Comparison of ENCODE assay signal across 8 mouse cellular contexts in the genomic region with DNA sequence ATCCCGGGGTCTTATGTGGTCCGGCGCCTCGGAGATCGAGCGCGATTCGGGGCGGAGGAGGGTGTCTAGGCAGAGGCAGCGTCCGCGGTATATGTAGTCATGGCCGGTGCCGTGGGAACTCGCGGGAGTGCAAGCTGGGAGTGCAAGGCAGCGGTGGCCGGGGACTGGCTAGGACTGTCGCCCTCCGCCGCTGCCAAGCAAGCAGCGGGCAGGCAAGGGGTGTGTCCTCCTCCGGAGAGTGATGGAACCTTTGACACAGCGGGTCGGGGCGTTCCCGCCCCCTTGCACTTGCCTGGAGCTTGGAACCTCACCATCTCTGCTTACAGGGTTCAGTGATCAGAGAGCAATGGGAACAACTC. TPM values are rescaled to one million over a fixed set of nuclear protein-coding genes. Genes with fewer than 3 reads are reported as not detected.
DNase-seq lines count a peak whose midpoint lies in the region; ATAC-seq and TF ChIP-seq lines count a peak whose summit lies in the region.

No protein-coding gene starts in this region.

- peak overlapping the region; percentile 80 for H3K4me2 ChIP-seq in heart, embryonic 13.5 days
- H3K4me2 ChIP-seq in embryonic facial prominence, embryonic 15.5 days (replicated peaks): peak overlapping the region; percentile 62
- H3K4me2 ChIP-seq in intestine, embryonic 16.5 days (ENCODE audit: low read depth, low read length): peak overlapping the region; percentile 56
- H3K4me2 ChIP-seq in liver, postnatal 0 days (ENCODE audit: low read depth, low read length): peak overlapping the region; percentile 84
- peak overlapping the region; percentile 74 for H3K4me2 ChIP-seq in stomach, embryonic 14.5 days (replicated peaks; ENCODE audit: low read depth, low read length)

- no peak for TF ChIP-seq CTCF in G1E (IDR thresholded peaks at IDR 0.05; ENCODE audit: low read depth, low read length)
- no peak for TF ChIP-seq CTCF in liver, postnatal 0 days (IDR thresholded peaks at IDR 0.05; ENCODE audit: low read depth)

- no peak for TF ChIP-seq EP300 in liver, postnatal 0 days (IDR thresholded peaks at IDR 0.05; ENCODE audit: low read depth)

- peaks cover 18% of the 10 kb centered on the region for H3K4me1 ChIP-seq in heart, embryonic 13.5 days
- H3K4me1 ChIP-seq in G1E (ENCODE audit: insufficient read depth, low read depth, low read length): peaks cover 30% of the 10 kb centered on the region
- peaks cover 10% of the 10 kb centered on the region for H3K4me1 ChIP-seq in embryonic facial prominence, embryonic 15.5 days
- peaks cover 13% of the 10 kb centered on the region; the same call in 1 of the 2 replicates for H3K4me1 ChIP-seq in intestine, embryonic 16.5 days (ENCODE audit: control insufficient read depth, insufficient read depth, low read length)
- peaks cover 24% of the 10 kb centered on the region for H3K4me1 ChIP-seq in liver, postnatal 0 days (ENCODE audit: insufficient read depth)
- H3K4me1 ChIP-seq in stomach, embryonic 14.5 days (ENCODE audit: control insufficient read depth, insufficient read depth, low read length): peaks cover 4% of the 10 kb centered on the region

- peaks cover 35% of the 10 kb centered on the region for H3K36me3 ChIP-seq in heart, embryonic 13.5 days
- H3K36me3 ChIP-seq in G1E (replicated peaks): peaks cover 31% of the 10 kb centered on the region
- peaks cover 22% of the 10 kb centered on the region for H3K36me3 ChIP-seq in embryonic facial prominence, embryonic 15.5 days
- peaks cover 8% of the 10 kb centered on the region; the same call in 1 of the 2 replicates for H3K36me3 ChIP-seq in intestine, embryonic 16.5 days (ENCODE audit: control insufficient read depth, insufficient read depth, low read length)
- H3K36me3 ChIP-seq in liver, postnatal 0 days (replicated peaks; ENCODE audit: insufficient read depth, low read length): peaks cover 23% of the 10 kb centered on the region
- H3K36me3 ChIP-seq in stomach, embryonic 14.5 days (ENCODE audit: control insufficient read depth, insufficient read depth, low read length): peaks cover 19% of the 10 kb centered on the region

- peaks cover 15% of the 10 kb centered on the region for H3K27me3 ChIP-seq in heart, embryonic 13.5 days (replicated peaks)
- H3K27me3 ChIP-seq in G1E (ENCODE audit: insufficient read depth, low read length): no peaks in the 10 kb centered on the region
- H3K27me3 ChIP-seq in embryonic facial prominence, embryonic 15.5 days: peaks cover 7% of the 10 kb centered on the region; the same call in 1 of the 2 replicates
- 0 out of 2 replicates have a peak, but pooled peaks cover 3% of the 10 kb centered on the region for H3K27me3 ChIP-seq in intestine, embryonic 16.5 days (replicated peaks; ENCODE audit: control insufficient read depth, insufficient read depth, low read length)
- H3K27me3 ChIP-seq in liver, postnatal 0 days (ENCODE audit: insufficient read depth, low read length): peaks cover 4% of the 10 kb centered on the region; the same call in 1 of the 2 replicates
- H3K27me3 ChIP-seq in stomach, embryonic 14.5 days (ENCODE audit: control insufficient read depth, insufficient read depth, low read length): no peaks in the 10 kb centered on the region

- DNase-seq in heart, postnatal 10 days: no peak
- peak; percentile 61 for DNase-seq in G1E (ENCODE audit: low spot score)
- DNase-seq in liver, postnatal 0 days: peak; percentile 88
- no peak for DNase-seq in cerebellum, adult 11 months

- WGBS in heart, embryonic 13.5 days: 0% methylated on average over 15 of the region's 27 CpGs
- whole genome bisulfite sequencing in embryonic facial prominence, embryonic 15.5 days: under 1% methylated on average over 27 of the region's 27 CpGs
- 0% methylated on average over 27 of the region's 27 CpGs for WGBS in intestine, embryonic 16.5 days
- 1% methylated on average over 26 of the region's 27 CpGs for WGBS in liver, postnatal 0 days (ENCODE audit: insufficient replicate concordance)
- under 1% methylated on average over 27 of the region's 27 CpGs for WGBS in stomach, embryonic 14.5 days

- peak overlapping the region; percentile 96 for H3K9ac ChIP-seq in heart, embryonic 13.5 days
- H3K9ac ChIP-seq in embryonic facial prominence, embryonic 15.5 days: peak overlapping the region; percentile 77
- peak overlapping the region; percentile 95 for H3K9ac ChIP-seq in intestine, embryonic 16.5 days (ENCODE audit: low read depth, low read length)
- peak overlapping the region; percentile 95 for H3K9ac ChIP-seq in liver, postnatal 0 days (replicated peaks)
- peak overlapping the region; percentile 86 for H3K9ac ChIP-seq in stomach, embryonic 14.5 days (replicated peaks; ENCODE audit: low read depth, low read length)

- peak; percentile 48 for ATAC-seq in heart, embryonic 13.5 days (ENCODE audit: extremely low read depth, insufficient number of reproducible peaks, low FRiP score, low TSS enrichment)
- ATAC-seq in G1E (ENCODE audit: extremely low read depth, insufficient number of reproducible peaks, low FRiP score, poor library complexity, severe bottlenecking): peak; percentile 59
- peak; percentile 36 for ATAC-seq in embryonic facial prominence, embryonic 15.5 days (ENCODE audit: insufficient number of reproducible peaks, low FRiP score, low TSS enrichment, low read depth)
- peak; percentile 70 for ATAC-seq in intestine, embryonic 16.5 days
- ATAC-seq in liver, postnatal 0 days: peak; percentile 74
- ATAC-seq in stomach, embryonic 14.5 days (ENCODE audit: insufficient number of reproducible peaks, insufficient read depth, low FRiP score, low read depth): no peak; the same call in none of the 2 replicates

- intact Hi-C loops in heart, postnatal 10 days (cut with DNase I): loop anchor here (5.0 kb wide), 2 partner anchors 210 to 395 kb away; partner anchors contain the start of gene Prkci

- H3K9me3 ChIP-seq in heart, embryonic 13.5 days: no peaks in the 10 kb centered on the region
- H3K9me3 ChIP-seq in G1E (replicated peaks): no peaks in the 10 kb centered on the region
- H3K9me3 ChIP-seq in embryonic facial prominence, embryonic 15.5 days (replicated peaks): no peaks in the 10 kb centered on the region
- no peaks in the 10 kb centered on the region for H3K9me3 ChIP-seq in intestine, embryonic 16.5 days (ENCODE audit: control insufficient read depth, low read length)
- H3K9me3 ChIP-seq in liver, postnatal 0 days (ENCODE audit: low read length): no peaks in the 10 kb centered on the region
- no peaks in the 10 kb centered on the region for H3K9me3 ChIP-seq in stomach, embryonic 14.5 days (ENCODE audit: control insufficient read depth, low read depth, low read length)

- H3K4me3 ChIP-seq in heart, embryonic 13.5 days: peak overlapping the region; percentile 94
- peak overlapping the region; percentile 98 for H3K4me3 ChIP-seq in G1E (ENCODE audit: low read depth, low read length)
- H3K4me3 ChIP-seq in embryonic facial prominence, embryonic 15.5 days (replicated peaks): peak overlapping the region; percentile 68
- H3K4me3 ChIP-seq in intestine, embryonic 16.5 days (ENCODE audit: low read length): peak overlapping the region; percentile 91
- peak overlapping the region; percentile 88 for H3K4me3 ChIP-seq in liver, postnatal 0 days (ENCODE audit: low read depth, low read length)
- H3K4me3 ChIP-seq in stomach, embryonic 14.5 days (ENCODE audit: low read depth, low read length): peak overlapping the region; percentile 88

- H3K27ac ChIP-seq in heart, embryonic 13.5 days (replicated peaks): peak overlapping the region; percentile 91
- peak overlapping the region; percentile 98 for H3K27ac ChIP-seq in embryonic facial prominence, embryonic 15.5 days (replicated peaks)
- H3K27ac ChIP-seq in intestine, embryonic 16.5 days (ENCODE audit: low read length): peak overlapping the region; percentile 97
- H3K27ac ChIP-seq in liver, postnatal 0 days (ENCODE audit: low read depth): peak overlapping the region; percentile 99
- peak overlapping the region; percentile 92 for H3K27ac ChIP-seq in stomach, embryonic 14.5 days (ENCODE audit: low read length)

RNA-seq across cellular contexts. Expression of gene Mynn, which starts 0.9 kb away (rescaled TPM):
- polyA plus RNA-seq in heart, embryonic 13.5 days (2015; fragmentation: Nextera tagmentation; extraction: Ambion mirVana): 20.5 and 20.7 TPM in 2 replicates
- total RNA-seq in heart, postnatal 10 days (2021): 10 to 100 TPM; 14.7 to 18.5 TPM
- total RNA-seq in G1E (2014; fragmentation: Nextera tagmentation) (20.1 and 27.3 TPM in 2 replicates), G1E (2017) (28.9 and 31.9 TPM in 2 replicates)
- 0.56 and 1.0 TPM in 2 replicates for polyA plus RNA-seq in G1E (2012)
- polyA plus RNA-seq in embryonic facial prominence, embryonic 15.5 days (2015; fragmentation: Nextera tagmentation; extraction: Ambion mirVana): 27.7 and 29.0 TPM in 2 replicates
- 20.6 and 21.7 TPM in 2 replicates for polyA plus RNA-seq in intestine, embryonic 16.5 days (2015; fragmentation: Nextera tagmentation; extraction: Ambion mirVana)
- 6.2 and 7.5 TPM in 2 replicates for polyA plus RNA-seq in liver, postnatal 0 days (2015; fragmentation: Nextera tagmentation; extraction: Ambion mirVana)
- 28.5 and 30.2 TPM in 2 replicates for polyA plus RNA-seq in stomach, embryonic 14.5 days (2014; fragmentation: Nextera tagmentation; extraction: Ambion mirVana)

RNA-seq across cellular contexts. Expression of gene Actrt3, which starts 3.0 kb away (rescaled TPM):
- not detected in 2 replicates for polyA plus RNA-seq in heart, embryonic 13.5 days (2015; fragmentation: Nextera tagmentation; extraction: Ambion mirVana)
- not detected for total RNA-seq in heart, postnatal 10 days (2021)
- not detected in 2 replicates for total RNA-seq in G1E (2014; fragmentation: Nextera tagmentation)
- 0.12 and 0.27 TPM in 2 replicates for total RNA-seq in G1E (2017)
- not detected in 2 replicates for polyA plus RNA-seq in G1E (2012)
- not detected in 2 replicates for polyA plus RNA-seq in embryonic facial prominence, embryonic 15.5 days (2015; fragmentation: Nextera tagmentation; extraction: Ambion mirVana)
- polyA plus RNA-seq in intestine, embryonic 16.5 days (2015; fragmentation: Nextera tagmentation; extraction: Ambion mirVana): 0.12 and 0.33 TPM in 2 replicates
- not detected in 2 replicates for polyA plus RNA-seq in liver, postnatal 0 days (2015; fragmentation: Nextera tagmentation; extraction: Ambion mirVana)
- polyA plus RNA-seq in stomach, embryonic 14.5 days (2014; fragmentation: Nextera tagmentation; extraction: Ambion mirVana): not detected in 2 replicates

RNA-seq across cellular contexts. Expression of gene Lrriq4, which starts 41.6 kb away (rescaled TPM):
- not detected in 2 replicates for polyA plus RNA-seq in heart, embryonic 13.5 days (2015; fragmentation: Nextera tagmentation; extraction: Ambion mirVana)
- not detected for total RNA-seq in heart, postnatal 10 days (2021)
- total RNA-seq in G1E (2014; fragmentation: Nextera tagmentation) (not detected in 2 replicates), G1E (2017) (0.11 TPM in 1 of 2 replicates, not detected in the other)
- polyA plus RNA-seq in G1E (2012): not detected in 2 replicates
- not detected in 2 replicates for polyA plus RNA-seq in embryonic facial prominence, embryonic 15.5 days (2015; fragmentation: Nextera tagmentation; extraction: Ambion mirVana)
- not detected in 2 replicates for polyA plus RNA-seq in intestine, embryonic 16.5 days (2015; fragmentation: Nextera tagmentation; extraction: Ambion mirVana)
- not detected in 2 replicates for polyA plus RNA-seq in liver, postnatal 0 days (2015; fragmentation: Nextera tagmentation; extraction: Ambion mirVana)
- polyA plus RNA-seq in stomach, embryonic 14.5 days (2014; fragmentation: Nextera tagmentation; extraction: Ambion mirVana): not detected in 2 replicates

RNA-seq across cellular contexts. Expression of gene Lrrc34, which starts 45.0 kb away (rescaled TPM):
- polyA plus RNA-seq in heart, embryonic 13.5 days (2015; fragmentation: Nextera tagmentation; extraction: Ambion mirVana): 0.39 and 0.66 TPM in 2 replicates
- total RNA-seq in heart, postnatal 10 days (2021): not detected
- total RNA-seq in G1E (2014; fragmentation: Nextera tagmentation) (not detected in 2 replicates), G1E (2017) (not detected in 2 replicates)
- polyA plus RNA-seq in G1E (2012): not detected in 2 replicates
- 6.4 and 10.3 TPM in 2 replicates for polyA plus RNA-seq in embryonic facial prominence, embryonic 15.5 days (2015; fragmentation: Nextera tagmentation; extraction: Ambion mirVana)
- 0.23 and 0.38 TPM in 2 replicates for polyA plus RNA-seq in intestine, embryonic 16.5 days (2015; fragmentation: Nextera tagmentation; extraction: Ambion mirVana)
- 0.06 and 0.14 TPM in 2 replicates for polyA plus RNA-seq in liver, postnatal 0 days (2015; fragmentation: Nextera tagmentation; extraction: Ambion mirVana)
- polyA plus RNA-seq in stomach, embryonic 14.5 days (2014; fragmentation: Nextera tagmentation; extraction: Ambion mirVana): 1.1 and 1.4 TPM in 2 replicates

RNA-seq across cellular contexts. Expression of gene Mecom, which starts 54.9 kb away (rescaled TPM):
- 21.0 and 22.4 TPM in 2 replicates for polyA plus RNA-seq in heart, embryonic 13.5 days (2015; fragmentation: Nextera tagmentation; extraction: Ambion mirVana)
- total RNA-seq in heart, postnatal 10 days (2021): 10 to 100 TPM; 27.4 to 35.8 TPM
- total RNA-seq in G1E (2014; fragmentation: Nextera tagmentation) (not detected in 2 replicates), G1E (2017) (0.05 and 0.29 TPM in 2 replicates)
- not detected in 2 replicates for polyA plus RNA-seq in G1E (2012)
- 8.8 and 9.0 TPM in 2 replicates for polyA plus RNA-seq in embryonic facial prominence, embryonic 15.5 days (2015; fragmentation: Nextera tagmentation; extraction: Ambion mirVana)
- polyA plus RNA-seq in intestine, embryonic 16.5 days (2015; fragmentation: Nextera tagmentation; extraction: Ambion mirVana): 10.2 and 11.5 TPM in 2 replicates
- 0.85 and 0.89 TPM in 2 replicates for polyA plus RNA-seq in liver, postnatal 0 days (2015; fragmentation: Nextera tagmentation; extraction: Ambion mirVana)
- polyA plus RNA-seq in stomach, embryonic 14.5 days (2014; fragmentation: Nextera tagmentation; extraction: Ambion mirVana): 85.8 and 101 TPM in 2 replicates

Comparison
In these comparisons a context has a peak if more than half of its experiments do, and no peak if none do; other contexts are left out.
1. DNase-seq: peak in G1E (single experiment) and liver, postnatal 0 days (single experiment); none in heart, postnatal 10 days (0 of 2) and cerebellum, adult 11 months (single experiment).
2. Peak in every context shown above with its lines, with median percentiles within 50 percentile points of each other: H3K27ac ChIP-seq, H3K4me2 ChIP-seq, H3K4me3 ChIP-seq and H3K9ac ChIP-seq.